ENCODE assay signal across 26 mouse cellular contexts in the genomic region with DNA sequence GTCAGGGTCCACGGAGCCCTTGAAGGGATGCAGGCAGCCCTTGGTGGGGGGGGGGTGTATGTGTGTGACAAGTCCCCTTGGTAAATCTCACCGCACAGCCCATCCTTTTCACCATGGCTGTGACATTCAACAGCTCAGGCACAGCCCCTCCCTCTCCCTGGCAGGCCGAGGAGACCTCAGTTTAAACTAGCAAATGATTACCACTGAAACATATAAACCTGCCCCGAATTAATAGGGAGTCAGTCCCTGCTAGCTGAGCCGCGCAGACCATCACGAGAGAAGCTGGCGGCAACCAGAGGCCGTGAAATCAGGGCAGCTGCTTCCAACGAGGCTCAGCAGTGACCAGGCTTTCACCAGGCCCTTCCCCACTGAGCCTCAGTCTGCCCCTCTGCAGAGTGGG. TPM values are rescaled to one million over a fixed set of nuclear protein-coding genes. Genes with fewer than 3 reads are reported as not detected.
A peak's percentile ranks its signal among the peaks of the same experiment; 100 is the strongest.
DNase-seq lines count a peak whose midpoint lies in the region; ATAC-seq lines count a peak whose summit lies in the region.
"Had no signal": no experiment of that assay in that cellular context is flagged by ENCODE, and none has a peak within 500 bp of the region (broad histone marks: within the 10 kb centered on the region; RNA-seq: fewer than 3 reads in every experiment).

No protein-coding gene starts in this region.

- H3K4me2 ChIP-seq in embryonic facial prominence, embryonic 11.5 days (ENCODE audit: low read depth, low read length) = no peak overlapping the region
- no peak overlapping the region for H3K4me2 ChIP-seq in kidney, embryonic 16.5 days (replicated peaks; ENCODE audit: low read depth, low read length)
- H3K4me2 ChIP-seq: forebrain, embryonic 15.5 days; heart, embryonic 13.5 days; hindbrain, embryonic 12.5 days; limb, embryonic 12.5 days; liver, embryonic 11.5 days; midbrain, embryonic 12.5 days; neural tube, embryonic 12.5 days had no signal

- no peak overlapping the region for H3K9ac ChIP-seq in embryonic facial prominence, embryonic 11.5 days (replicated peaks; ENCODE audit: low read length)
- H3K9ac ChIP-seq in kidney, embryonic 16.5 days (replicated peaks; ENCODE audit: low read length) = no peak overlapping the region
- H3K9ac ChIP-seq: forebrain, embryonic 15.5 days; heart, embryonic 13.5 days; hindbrain, embryonic 12.5 days; limb, embryonic 12.5 days; midbrain, embryonic 12.5 days; neural tube, embryonic 12.5 days had no signal

- no peaks in the 10 kb centered on the region for H3K9me3 ChIP-seq in embryonic facial prominence, embryonic 11.5 days (replicated peaks; ENCODE audit: control insufficient read depth, low read length)
- H3K9me3 ChIP-seq in embryonic facial prominence, embryonic 10.5 days = no peaks in the 10 kb centered on the region
- H3K9me3 ChIP-seq in kidney, embryonic 16.5 days (ENCODE audit: low read length) = no peaks in the 10 kb centered on the region
- H3K9me3 ChIP-seq: forebrain, embryonic 15.5 days; heart, embryonic 13.5 days; hindbrain, embryonic 12.5 days; limb, embryonic 12.5 days; midbrain, embryonic 12.5 days; neural tube, embryonic 12.5 days had no signal

- no peaks in the 10 kb centered on the region for H3K27me3 ChIP-seq in embryonic facial prominence, embryonic 11.5 days (ENCODE audit: control insufficient read depth, insufficient read depth, low read length)
- peaks cover 56% of the 10 kb centered on the region for H3K27me3 ChIP-seq in embryonic facial prominence, embryonic 10.5 days (replicated peaks; ENCODE audit: low read depth, poor library complexity, severe bottlenecking)
- peaks cover 9% of the 10 kb centered on the region; the same call in 1 of the 2 replicates for H3K27me3 ChIP-seq in kidney, embryonic 16.5 days (ENCODE audit: insufficient read depth, low read length)
- H3K27me3 ChIP-seq: forebrain, embryonic 15.5 days had no signal

- no peak overlapping the region for H3K4me3 ChIP-seq in embryonic facial prominence, embryonic 11.5 days (ENCODE audit: low read depth, low read length)
- no peak overlapping the region for H3K4me3 ChIP-seq in embryonic facial prominence, embryonic 10.5 days
- H3K4me3 ChIP-seq in kidney, embryonic 16.5 days (ENCODE audit: low read length) = no peak overlapping the region
- H3K4me3 ChIP-seq: forebrain, embryonic 15.5 days; heart, embryonic 13.5 days; hindbrain, embryonic 12.5 days; limb, embryonic 12.5 days; midbrain, embryonic 12.5 days; neural tube, embryonic 12.5 days had no signal

- no peak for DNase-seq in embryonic facial prominence, embryonic 11.5 days (ENCODE audit: low spot score)
- DNase-seq in embryonic facial prominence, embryonic 10.5 days (ENCODE audit: low spot score) = no peak
- peak; percentile 51 for DNase-seq in kidney, adult 18-20 months
- peak; percentile 66 to 81 for DNase-seq in kidney, postnatal 4 days
- DNase-seq in thymus, postnatal 14 days = no peak
- DNase-seq in adrenal gland, adult (ENCODE audit: inconsistent age in 2 of 2, low spot score in 1 of 2) = no peak
- DNase-seq: adrenal gland, postnatal 14 days; cerebellum, adult 2 months; cerebellum, postnatal 25 days; gastrocnemius, postnatal 14 days; heart, adult 18-20 months; heart, postnatal 14 days; lung, adult 18-20 months; lung, postnatal 10 days; right cerebral cortex, postnatal 4 days; thymus, postnatal 25 days had no signal

- no peaks in the 10 kb centered on the region for H3K36me3 ChIP-seq in embryonic facial prominence, embryonic 11.5 days (replicated peaks; ENCODE audit: control insufficient read depth, insufficient read depth, low read depth, low read length)
- no peaks in the 10 kb centered on the region for H3K36me3 ChIP-seq in embryonic facial prominence, embryonic 10.5 days (replicated peaks)
- no peaks in the 10 kb centered on the region for H3K36me3 ChIP-seq in kidney, embryonic 16.5 days (ENCODE audit: insufficient read depth, low read length)
- H3K36me3 ChIP-seq: forebrain, embryonic 15.5 days; heart, embryonic 13.5 days; hindbrain, embryonic 12.5 days; limb, embryonic 12.5 days; midbrain, embryonic 12.5 days; neural tube, embryonic 12.5 days had no signal

- H3K27ac ChIP-seq in embryonic facial prominence, embryonic 11.5 days (replicated peaks; ENCODE audit: low read depth, low read length) = no peak overlapping the region
- H3K27ac ChIP-seq in embryonic facial prominence, embryonic 10.5 days (replicated peaks) = no peak overlapping the region
- peak overlapping the region; percentile 46; the same call in 1 of the 2 replicates for H3K27ac ChIP-seq in kidney, embryonic 16.5 days (ENCODE audit: low read length)
- H3K27ac ChIP-seq: forebrain, embryonic 15.5 days; heart, embryonic 13.5 days; hindbrain, embryonic 12.5 days; limb, embryonic 12.5 days; midbrain, embryonic 12.5 days; neural tube, embryonic 12.5 days had no signal

- 70% methylated on average over 10 of the region's 10 CpGs for WGBS in embryonic facial prominence, embryonic 11.5 days
- WGBS in embryonic facial prominence, embryonic 10.5 days = 69% methylated on average over 10 of the region's 10 CpGs
- WGBS in kidney, embryonic 16.5 days = 50% methylated on average over 10 of the region's 10 CpGs

- peak; percentile 42; the same call in 1 of the 2 replicates for ATAC-seq in embryonic facial prominence, embryonic 11.5 days (replicated peaks; ENCODE audit: insufficient number of reproducible peaks, low FRiP score, low TSS enrichment, low read depth)
- ATAC-seq in kidney, embryonic 16.5 days (ENCODE audit: low FRiP score, low TSS enrichment) = peak; percentile 62

- H3K4me1 ChIP-seq in embryonic facial prominence, embryonic 11.5 days (ENCODE audit: control insufficient read depth, insufficient read depth, low read length) = no peaks in the 10 kb centered on the region
- peaks cover 32% of the 10 kb centered on the region for H3K4me1 ChIP-seq in embryonic facial prominence, embryonic 10.5 days
- peaks cover 25% of the 10 kb centered on the region for H3K4me1 ChIP-seq in kidney, embryonic 16.5 days (ENCODE audit: insufficient read depth, low read length)
- H3K4me1 ChIP-seq: forebrain, embryonic 15.5 days; heart, embryonic 13.5 days had no signal

RNA-seq across cellular contexts. Expression of a gene that starts 9.7 kb away (rescaled TPM):
- polyA plus RNA-seq in embryonic facial prominence, embryonic 11.5 days (2014; fragmentation: Nextera tagmentation; extraction: Ambion mirVana) = 0.11 and 0.14 TPM in 2 replicates
- 0.17 and 0.35 TPM in 2 replicates for polyA plus RNA-seq in embryonic facial prominence, embryonic 10.5 days (2016; fragmentation: Nextera tagmentation; extraction: Ambion mirVana)
- polyA plus RNA-seq in kidney, embryonic 16.5 days (2015; fragmentation: Nextera tagmentation; extraction: Ambion mirVana) = 1.4 and 1.5 TPM in 2 replicates
- polyA plus RNA-seq: heart, embryonic 13.5 days; stomach, embryonic 14.5 days had no signal

RNA-seq across cellular contexts. Expression of a gene that starts 25.7 kb away (rescaled TPM):
- polyA plus RNA-seq in embryonic facial prominence, embryonic 11.5 days (2014; fragmentation: Nextera tagmentation; extraction: Ambion mirVana) = 0.14 and 0.22 TPM in 2 replicates
- 0.19 and 0.20 TPM in 2 replicates for polyA plus RNA-seq in embryonic facial prominence, embryonic 10.5 days (2016; fragmentation: Nextera tagmentation; extraction: Ambion mirVana)
- 0.09 TPM in 1 of 2 replicates, not detected in the other for polyA plus RNA-seq in kidney, embryonic 16.5 days (2015; fragmentation: Nextera tagmentation; extraction: Ambion mirVana)
- polyA plus RNA-seq: cerebellum, adult 2 months; intestine, embryonic 14.5 days; liver, embryonic 11.5 days had no signal

RNA-seq across cellular contexts. Expression of a gene that starts 51.0 kb away (rescaled TPM):
- polyA plus RNA-seq in embryonic facial prominence, embryonic 11.5 days (2014; fragmentation: Nextera tagmentation; extraction: Ambion mirVana) = 0.84 and 1.2 TPM in 2 replicates
- polyA plus RNA-seq in embryonic facial prominence, embryonic 10.5 days (2016; fragmentation: Nextera tagmentation; extraction: Ambion mirVana) = 2.3 TPM in 2 replicates
- 4.1 and 4.7 TPM in 2 replicates for polyA plus RNA-seq in kidney, embryonic 16.5 days (2015; fragmentation: Nextera tagmentation; extraction: Ambion mirVana)

Comparison
In these comparisons a context has a peak if more than half of its experiments do, and no peak if none do; other contexts are left out.
1. DNase-seq: peak in kidney, adult 18-20 months (single experiment) and kidney, postnatal 4 days (2 of 2); none in embryonic facial prominence, embryonic 11.5 days (single experiment), embryonic facial prominence, embryonic 10.5 days (single experiment), thymus, postnatal 14 days (single experiment) and adrenal gland, adult (0 of 2).